Mouse (Mus musculus) limb, embryonic 11.5 days (tissue): Measurements from ENCODE around the gene Polr2c. TPM values are rescaled to one million over a fixed set of nuclear protein-coding genes. Genes with fewer than 3 reads are reported as not detected.

Experiments used
- ATAC-seq: fragments of 200-750 bp; cut with Nextera tagmentation; 2 replicates; pipeline ENCODE4 v1.8.0; 2017; ENCODE audit warnings: low read depth; ENCODE audit not compliant: insufficient number of reproducible peaks, low FRiP score, low TSS enrichment
- DNase-seq: peaks from one replicate; pipeline ENCODE4 v3.0.0-alpha.2; 2015; ENCODE audit warnings: low spot score
- H3K27ac ChIP-seq: fragments of 300-500 bp; sonication (generic); replicated peaks from 2 replicates; pipeline ENCODE4 v1.5.1; 2014; ENCODE audit warnings: low read depth, mild to moderate bottlenecking, low read length
- H3K27me3 ChIP-seq: fragments of 300-500 bp; sonication (generic); 2 replicates; pipeline ENCODE4 v1.6.1; 2014; ENCODE audit warnings: mild to moderate bottlenecking, low read length, mixed read lengths; ENCODE audit not compliant: control insufficient read depth, insufficient read depth
- H3K36me3 ChIP-seq: fragments of 300-500 bp; sonication (generic); 2 replicates; pipeline ENCODE4 v1.6.1; 2014; ENCODE audit warnings: mild to moderate bottlenecking, low read length, moderate library complexity, mixed read lengths; ENCODE audit not compliant: control insufficient read depth, insufficient read depth
- H3K4me1 ChIP-seq: fragments of 300-500 bp; sonication (generic); 2 replicates; pipeline ENCODE4 v1.6.1; 2014; ENCODE audit warnings: low read length, mixed read lengths; ENCODE audit not compliant: control insufficient read depth, insufficient read depth
- H3K4me2 ChIP-seq: fragments of 300-500 bp; sonication (generic); 2 replicates; pipeline ENCODE4 v1.6.1; 2014; ENCODE audit warnings: low read depth, mild to moderate bottlenecking, moderate library complexity; ENCODE audit not compliant: severe bottlenecking
- H3K4me3 ChIP-seq: fragments of 300-500 bp; sonication (generic); 2 replicates; pipeline ENCODE4 v1.5.1; 2014; ENCODE audit warnings: low read depth, low read length
- H3K9ac ChIP-seq: fragments of 300-500 bp; sonication (generic); 2 replicates; pipeline ENCODE4 v1.6.1; 2014; ENCODE audit warnings: mild to moderate bottlenecking, low read length
- H3K9me3 ChIP-seq: fragments of 300-500 bp; sonication (generic); 2 replicates; pipeline ENCODE4 v1.6.1; 2016; ENCODE audit warnings: low read length; ENCODE audit not compliant: control insufficient read depth
- WGBS: fragments of 180-500 bp; shearing (Covaris S2); extraction: QIAGEN DNeasy Blood & Tissue Kit; methylation state at CpG from one replicate; pipeline ENCODE4 v1.1.7; 2014; 5-methylcytosine and 5-hydroxymethylcytosine counted together
- polyA plus RNA-seq: library from polyadenylated mRNA; unstranded; fragments of >200 nt; fragmentation: Nextera tagmentation; extraction: Ambion mirVana; gene quantifications from 2 replicates; pipeline ENCODE4 v1.2.1, GENCODE M21; 2014

Gene Polr2c
- polyA plus RNA-seq, 1 experiment from 2014 or later: 178 TPM

- ATAC-seq: no peak
- Histone ChIP-seq H3K4me2 (no peak overlapping the region), H3K4me3 (no peak overlapping the region), H3K27ac (no peak overlapping the region), H3K9me3 (no peaks in the 10 kb centered on the region), H3K36me3 (no peaks in the 10 kb centered on the region), H3K9ac (no peak overlapping the region), H3K4me1 (peaks cover 24% of the 10 kb centered on the region), H3K27me3 (0 out of 2 replicates have a peak, but pooled peaks cover 2% of the 10 kb centered on the region)
- WGBS: 12% methylated on average over 3 of the region's 3 CpGs
- DNase-seq: no peak
Measured at GRCm38 (mm10) chr8:94876820-94877219, 19.6 kb downstream of the Polr2c start.

GRCm38 (mm10) chr8:94880742-94881141, 23.5 kb downstream of the Polr2c start:
- H3K27ac ChIP-seq: no peak overlapping the region
- H3K4me2 ChIP-seq: no peak overlapping the region
- peaks cover 2% of the 10 kb centered on the region; the same call in 1 of the 2 replicates for H3K4me1 ChIP-seq
- no peak overlapping the region for H3K4me3 ChIP-seq
- ATAC-seq (no peak), DNase-seq (no peak)
- no peaks in the 10 kb centered on the region for H3K27me3 ChIP-seq
- 60% methylated on average over 4 of the region's 4 CpGs for WGBS
- no peaks in the 10 kb centered on the region for H3K36me3 ChIP-seq
- no peaks in the 10 kb centered on the region for H3K9me3 ChIP-seq
- H3K9ac ChIP-seq: no peak overlapping the region

DNA sequence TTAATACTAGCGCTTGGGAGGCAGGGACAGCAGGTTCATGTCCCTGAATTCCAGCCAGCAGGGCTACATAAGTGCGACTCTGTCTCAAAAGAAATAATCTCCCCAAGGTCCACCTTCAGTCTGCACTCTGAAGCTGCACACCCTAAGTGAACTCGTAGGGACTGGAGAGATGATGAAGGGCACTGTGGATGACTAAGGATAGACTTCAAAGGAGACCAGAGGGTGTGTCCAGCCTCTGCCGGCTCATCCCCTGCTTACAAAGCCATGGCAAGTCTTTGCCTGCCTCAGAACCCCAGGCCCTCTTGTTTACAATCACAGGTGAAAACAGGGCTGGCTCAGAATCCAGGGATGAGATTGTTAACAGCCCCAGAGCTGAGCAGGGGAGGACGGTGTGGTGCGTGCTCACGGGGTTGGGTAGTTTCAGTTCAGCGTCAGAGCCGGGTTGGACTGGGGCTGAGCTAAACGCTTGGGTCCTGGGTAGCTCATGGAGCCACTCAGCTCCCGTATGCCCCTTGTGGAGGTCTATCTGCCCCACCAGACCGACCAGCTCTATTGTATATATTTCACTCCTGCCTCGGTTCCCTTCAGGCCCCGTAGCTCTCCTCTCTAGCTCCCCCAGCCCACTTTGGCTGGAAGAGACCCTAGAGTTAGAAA, 31.3 kb downstream of the Polr2c start:
- Histone ChIP-seq H3K9me3 (no peaks in the 10 kb centered on the region), H3K36me3 (no peaks in the 10 kb centered on the region), H3K27ac (no peak overlapping the region), H3K9ac (no peak overlapping the region), H3K4me2 (no peak overlapping the region), H3K4me3 (no peak overlapping the region), H3K27me3 (no peaks in the 10 kb centered on the region), H3K4me1 (no peaks in the 10 kb centered on the region)
- DNase-seq: no peak
- 25% methylated on average over 14 of the region's 14 CpGs for WGBS
- ATAC-seq: no peak

- DNase-seq: no peak
- no peaks in the 10 kb centered on the region for H3K27me3 ChIP-seq
- H3K36me3 ChIP-seq: no peaks in the 10 kb centered on the region
- no peak overlapping the region for H3K9ac ChIP-seq
- no peak overlapping the region for H3K4me2 ChIP-seq
- H3K4me1 ChIP-seq: no peaks in the 10 kb centered on the region
- H3K4me3 ChIP-seq: 0 out of 2 replicates have a peak overlapping the region, but pooled peaks have one; percentile 1
- 20% methylated on average over 2 of the region's 2 CpGs for WGBS
- no peaks in the 10 kb centered on the region for H3K9me3 ChIP-seq
- H3K27ac ChIP-seq: no peak overlapping the region
- ATAC-seq: no peak
Measured at GRCm38 (mm10) chr8:94892917-94893316, 35.7 kb downstream of the Polr2c start.

GRCm38 (mm10) chr8:94899262-94899661, 42.0 kb downstream of the Polr2c start:
- 0 out of 2 replicates have a peak overlapping the region, but pooled peaks have one; percentile 8 for H3K4me2 ChIP-seq
- H3K9me3 ChIP-seq: no peaks in the 10 kb centered on the region
- DNase-seq: peak; percentile 69
- H3K27me3 ChIP-seq: no peaks in the 10 kb centered on the region
- H3K4me1 ChIP-seq: peaks cover 32% of the 10 kb centered on the region
- H3K27ac ChIP-seq: no peak overlapping the region
- H3K36me3 ChIP-seq: peaks cover 3% of the 10 kb centered on the region; the same call in 1 of the 2 replicates
- no peak overlapping the region for H3K4me3 ChIP-seq
- WGBS: 19% methylated on average over 11 of the region's 11 CpGs
- no peak for ATAC-seq
- H3K9ac ChIP-seq: peak overlapping the region; percentile 22; the same call in 1 of the 2 replicates

DNA sequence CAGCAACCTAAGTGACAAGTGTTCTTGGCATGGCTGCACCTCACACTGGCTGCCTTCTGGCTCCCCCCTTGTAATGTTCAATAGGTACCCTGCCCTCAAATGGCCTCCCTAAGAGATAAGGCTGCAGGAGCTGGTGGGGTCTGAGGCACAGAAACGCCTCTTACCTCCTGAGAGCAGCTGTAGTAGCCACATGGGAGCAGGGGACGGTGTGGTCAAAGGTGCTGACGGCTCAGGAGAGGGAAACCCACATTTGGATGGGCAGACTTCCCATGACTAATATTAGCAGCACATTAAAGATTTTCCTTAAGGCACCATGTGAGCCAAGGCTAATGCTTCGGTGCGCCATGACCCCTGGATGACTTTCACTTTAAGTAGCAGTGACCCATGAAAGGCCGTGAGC, 43.4 kb downstream of the Polr2c start:
- peaks cover 34% of the 10 kb centered on the region for H3K4me1 ChIP-seq
- WGBS: 11% methylated on average over 6 of the region's 6 CpGs

DNA sequence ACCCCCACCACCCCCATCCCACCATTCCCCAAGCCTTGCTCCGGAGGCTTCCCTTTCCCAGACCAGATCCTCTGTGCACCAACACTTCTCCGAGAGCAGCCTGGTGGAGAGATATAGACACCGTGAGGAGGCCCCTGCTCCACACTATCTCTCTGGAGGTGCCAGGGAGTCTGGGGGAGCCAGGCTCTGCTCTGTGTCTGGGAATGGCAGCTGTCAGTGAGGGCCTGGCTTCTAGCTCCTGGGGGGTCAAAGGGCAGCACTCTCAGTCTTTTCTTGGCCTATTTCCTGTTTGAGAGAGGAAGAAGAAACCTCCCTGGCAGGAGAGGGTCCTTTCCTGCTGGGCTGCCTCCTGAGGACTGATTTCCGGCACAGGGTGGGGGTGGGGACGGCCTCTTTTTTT, 43.8 kb downstream of the Polr2c start:
- Histone ChIP-seq H3K27ac (peak overlapping the region; percentile 18; the same call in 1 of the 2 replicates), H3K9ac (no peak overlapping the region), H3K4me3 (no peak overlapping the region), H3K4me1 (peaks cover 34% of the 10 kb centered on the region), H3K4me2 (peak overlapping the region; percentile 14; the same call in 1 of the 2 replicates), H3K9me3 (no peaks in the 10 kb centered on the region), H3K36me3 (peaks cover 6% of the 10 kb centered on the region), H3K27me3 (no peaks in the 10 kb centered on the region)
- 7% methylated on average over 5 of the region's 5 CpGs for WGBS
- DNase-seq (peak; percentile 30), ATAC-seq (no peak)

More for the DNA sequence above, 43.4 kb downstream of the Polr2c start:
- H3K9me3 ChIP-seq: no peaks in the 10 kb centered on the region
- H3K4me2 ChIP-seq: peak overlapping the region; percentile 14; the same call in 1 of the 2 replicates
- peak overlapping the region; percentile 18; the same call in 1 of the 2 replicates for H3K27ac ChIP-seq
- no peak overlapping the region for H3K9ac ChIP-seq
- H3K36me3 ChIP-seq: peaks cover 5% of the 10 kb centered on the region; the same call in 1 of the 2 replicates
- DNase-seq (no peak), ATAC-seq (no peak)
- no peaks in the 10 kb centered on the region for H3K27me3 ChIP-seq
- H3K4me3 ChIP-seq: no peak overlapping the region

DNA sequence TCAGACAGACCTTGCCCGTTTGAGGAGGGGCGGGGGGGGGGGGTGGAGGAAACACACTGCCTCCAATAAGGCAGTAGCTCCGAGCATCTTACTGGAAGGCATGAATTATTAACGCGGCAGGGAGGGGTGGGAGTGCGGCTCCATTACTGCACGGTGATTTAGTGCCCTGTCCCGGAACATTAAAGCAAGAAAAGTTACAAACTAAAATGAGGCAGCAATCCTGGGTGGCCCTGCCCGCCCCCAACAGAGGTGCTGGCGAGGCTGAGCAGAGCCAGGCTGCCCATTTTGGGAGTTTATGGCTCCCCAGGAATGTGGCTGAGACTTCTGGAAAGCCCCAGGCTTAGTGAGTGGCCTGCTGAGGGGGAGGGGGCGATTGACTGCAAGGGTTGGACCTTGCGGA, 46.5 kb downstream of the Polr2c start:
- Histone ChIP-seq H3K9me3 (no peaks in the 10 kb centered on the region), H3K4me2 (no peak overlapping the region), H3K36me3 (peaks cover 13% of the 10 kb centered on the region), H3K27ac (peak overlapping the region; percentile 59; the same call in 1 of the 2 replicates), H3K9ac (no peak overlapping the region), H3K27me3 (no peaks in the 10 kb centered on the region), H3K4me1 (peaks cover 39% of the 10 kb centered on the region), H3K4me3 (no peak overlapping the region)
- peak; percentile 85 for DNase-seq
- 7% methylated on average over 12 of the region's 12 CpGs for WGBS
- peak; percentile 67 for ATAC-seq
